Mouse (Mus musculus): ENCODE measurements around the gene Trp53i11.

Gene Trp53i11

DNA sequence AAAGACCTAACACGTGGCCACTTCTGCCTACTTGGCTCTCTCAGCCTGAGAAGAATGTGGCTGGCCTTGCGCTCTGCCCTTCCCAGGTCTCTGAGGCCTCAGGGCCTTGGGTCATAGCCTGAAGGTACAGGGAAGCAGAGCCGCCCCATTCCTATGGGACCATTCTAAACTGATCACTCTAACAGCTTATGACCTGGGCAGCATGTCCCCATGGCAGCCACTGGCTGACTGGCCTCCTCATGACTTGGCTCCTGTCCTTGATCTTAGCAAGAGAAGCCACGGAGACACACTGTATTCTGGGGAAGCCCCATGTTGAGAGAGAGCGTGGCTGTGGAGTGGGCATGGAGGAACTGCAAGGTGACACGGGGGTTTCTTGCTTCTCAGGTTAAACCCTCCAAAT lies 51.5 kb downstream of the Trp53i11 start:
- DNase-seq (ENCODE audit: low spot score in 2 of 2): no peak

DNA sequence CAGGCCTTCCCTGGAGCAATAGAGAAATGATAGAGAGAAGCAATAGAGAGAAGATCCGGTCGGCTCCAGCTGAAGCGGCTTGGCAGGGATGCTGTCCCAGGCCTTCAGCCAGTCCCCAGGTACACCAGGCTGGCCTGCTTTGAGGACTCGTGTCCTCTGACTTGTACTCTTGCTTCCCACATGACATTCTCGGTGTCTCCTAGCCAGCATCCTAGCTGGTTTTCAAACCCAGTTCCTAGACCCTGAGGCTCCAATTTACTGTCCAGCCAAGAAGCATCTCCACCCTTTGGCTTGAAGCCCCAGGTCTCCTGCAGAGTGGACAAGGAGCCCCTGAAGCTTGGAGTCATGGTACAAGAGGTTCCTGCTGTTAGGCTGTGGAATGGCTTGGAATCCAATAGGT lies 54.8 kb downstream of the Trp53i11 start:
- no peak for DNase-seq (ENCODE audit: low spot score in 2 of 2)

DNA sequence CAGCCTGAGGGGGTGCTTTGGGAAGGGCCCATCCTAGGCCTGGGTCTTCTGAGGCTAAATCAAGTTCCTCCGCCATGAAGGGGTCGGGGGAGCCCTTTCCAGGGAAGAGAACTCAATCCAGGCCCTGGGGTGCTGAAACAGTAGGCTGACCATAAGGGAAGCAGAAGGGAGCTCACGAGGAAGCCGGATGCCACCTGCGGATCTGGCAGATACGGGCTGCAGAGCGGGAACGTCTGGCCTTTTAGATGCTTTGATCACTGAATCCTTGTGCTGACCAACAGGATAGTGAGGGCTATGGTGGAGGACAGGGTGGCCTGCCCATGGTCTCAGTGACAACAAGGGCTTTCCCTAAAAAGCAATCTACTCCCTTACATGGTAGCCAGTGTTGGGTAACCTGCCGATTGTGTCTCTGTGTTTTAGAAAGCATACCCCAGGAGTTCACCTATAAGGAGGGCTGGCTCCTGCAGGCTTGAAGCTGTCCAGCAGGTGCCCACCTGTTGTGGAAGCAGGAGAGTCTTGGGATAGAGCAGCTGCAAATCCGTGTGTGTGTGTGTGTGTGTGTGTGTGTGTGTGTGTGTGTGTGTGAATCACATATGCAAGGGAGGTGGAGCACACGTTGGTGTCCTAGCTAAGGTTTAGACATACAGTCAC lies 56.2 kb downstream of the Trp53i11 start:
- no peak for DNase-seq (ENCODE audit: low spot score in 2 of 2)

DNA sequence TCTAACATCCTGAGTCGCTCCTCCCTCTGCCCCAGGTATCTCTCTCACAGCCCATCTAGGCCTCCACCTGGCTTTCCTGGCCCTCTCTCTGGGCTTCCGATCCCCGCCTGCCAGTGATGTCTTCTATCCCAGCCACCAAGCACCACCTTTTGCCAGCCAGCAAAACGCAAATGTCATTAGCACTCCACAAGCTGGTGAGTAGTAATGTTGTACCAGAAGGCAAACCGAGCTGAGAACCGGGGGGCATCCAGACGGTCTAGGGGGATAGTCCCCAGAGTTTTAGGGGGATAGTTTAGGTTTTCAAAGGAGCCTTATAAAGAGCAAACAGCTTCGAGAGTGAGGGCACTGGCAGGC lies 56.7 kb downstream of the Trp53i11 start:
- DNase-seq (ENCODE audit: low spot score in 2 of 2): no peak

DNA sequence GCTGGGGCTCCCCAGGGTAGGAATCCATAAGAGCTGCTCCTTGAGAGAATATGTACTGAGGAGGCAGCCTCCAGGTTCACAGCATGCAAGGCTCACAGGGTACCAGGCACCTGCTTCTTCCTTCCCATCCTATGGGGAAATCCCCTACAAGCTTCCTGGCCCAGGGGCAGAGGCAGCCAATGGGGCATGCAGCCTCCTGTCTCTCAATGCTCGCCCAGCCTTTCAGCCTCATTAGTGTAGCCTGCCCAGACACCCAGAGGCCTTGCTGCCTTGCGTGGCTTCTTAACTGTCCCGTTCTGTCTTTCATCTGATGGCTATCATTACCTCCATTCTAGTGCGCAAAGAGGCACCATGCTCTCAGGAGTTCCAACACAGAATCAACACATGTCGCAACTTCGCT lies 61.7 kb downstream of the Trp53i11 start:
- no peak for DNase-seq (ENCODE audit: low spot score in 2 of 2)

DNA sequence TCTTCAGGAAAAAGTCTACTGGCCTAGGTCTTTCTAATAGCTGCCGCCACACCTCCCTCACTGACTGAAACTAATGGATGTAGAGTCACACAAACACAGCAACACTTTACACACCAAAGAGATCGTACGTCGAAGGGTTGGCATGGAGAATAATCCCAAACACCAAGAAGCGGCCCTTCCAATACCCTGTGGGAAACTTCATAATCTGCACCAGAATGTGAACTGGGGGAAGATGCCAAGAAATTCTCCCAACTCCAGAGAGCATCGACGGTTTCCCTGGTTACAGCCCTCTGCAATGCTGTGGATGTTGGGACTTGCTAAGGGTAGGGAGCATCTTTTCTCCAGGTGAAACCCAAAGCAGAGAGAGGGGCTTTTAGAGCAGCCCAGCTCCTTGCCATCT lies 63.3 kb downstream of the Trp53i11 start:
- DNase-seq (ENCODE audit: low spot score in 2 of 2): no peak
